Mouse (Mus musculus) myocyte (in vitro differentiated cells): Measurements from ENCODE around the gene Vmn2r67. TPM values are rescaled to one million over a fixed set of nuclear protein-coding genes. Genes with fewer than 3 reads are reported as not detected.
"Not testable (repeated sequence)": the region's sequence is repeated elsewhere in the genome, so short reads cannot be mapped to it uniquely, and the experiment has no call there.

Experiments used
- H3K27me3 ChIP-seq: one replicate; pipeline ENCODE4 v1.6.1; 2011; ENCODE audit not compliant: control insufficient read depth, insufficient read depth, insufficient read length
- H3K36me3 ChIP-seq: one replicate; pipeline ENCODE4 v1.6.1; 2011; ENCODE audit not compliant: control insufficient read depth, insufficient read depth
- H3K4me2 ChIP-seq: one replicate; pipeline ENCODE4 v1.6.1; 2011; ENCODE audit warnings: low read depth, control low read depth
- H3K4me3 ChIP-seq: one replicate; pipeline ENCODE4 v1.5.1; 2011; ENCODE audit warnings: mild to moderate bottlenecking, control low read depth, moderate library complexity
- H3K79me2 ChIP-seq: one replicate; pipeline ENCODE4 v1.6.1; 2011; ENCODE audit not compliant: control insufficient read depth, insufficient read depth
- H3ac ChIP-seq: one replicate; pipeline ENCODE4 v1.6.1; 2011; ENCODE audit not compliant: control insufficient read depth, insufficient read length
- MAX ChIP-seq: IDR thresholded peaks from one replicate; pipeline ENCODE4 v1.6.1; 2011; ENCODE audit warnings: low read depth, mild to moderate bottlenecking, control low read depth
- POLR2AphosphoS2 ChIP-seq: IDR thresholded peaks from one replicate; pipeline ENCODE4 v1.6.1; 2011; ENCODE audit warnings: low read depth, control low read depth; ENCODE audit not compliant: insufficient read length
- REST ChIP-seq: IDR thresholded peaks from one replicate; pipeline ENCODE4 v1.6.1; 2011; ENCODE audit warnings: mild to moderate bottlenecking, control low read depth, moderate library complexity; ENCODE audit not compliant: insufficient read depth, insufficient read length
- TCF3 ChIP-seq: IDR thresholded peaks from one replicate; pipeline ENCODE4 v1.6.1; 2011; ENCODE audit warnings: low read depth, control low read depth; ENCODE audit not compliant: insufficient read length
- polyA plus RNA-seq: library from polyadenylated mRNA; unstranded; fragments of >200 nt; fragmentation: generic; extraction: Trizol; gene quantifications from one replicate; pipeline ENCODE4 v1.2.1, GENCODE M21; 2012; ENCODE audit warnings: missing spikeins

The Vmn2r67 gene
- not detected for polyA plus RNA-seq

DNA sequence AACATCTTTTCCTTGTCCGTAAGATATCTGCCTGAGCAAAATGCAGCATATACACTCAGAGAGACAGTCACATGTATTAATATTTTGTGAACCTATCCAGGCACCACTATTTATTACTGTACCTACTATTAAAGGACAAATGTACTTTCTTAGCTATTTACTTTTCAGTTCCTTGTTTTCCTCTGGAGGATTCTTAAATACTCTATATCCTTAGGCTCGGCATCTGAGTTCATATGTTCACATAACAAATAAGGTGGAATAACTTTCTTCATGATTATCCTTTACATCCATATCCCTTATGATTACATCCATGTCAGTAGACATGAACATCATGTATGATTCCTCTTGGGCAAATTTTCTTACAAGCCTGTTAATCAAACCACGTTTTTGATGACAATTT, at the start of gene Vmn2r67:
Gene Vmn2r67 (minus strand): TSS at position 101 of the 400 bp plus-strand sequence.
- H3K79me2 ChIP-seq, result no peaks in the 10 kb centered on the region
- no peaks in the 10 kb centered on the region for H3K27me3 ChIP-seq
- H3K4me2 ChIP-seq, result no peak within 1 kb of the TSS
- H3K4me3 ChIP-seq, result no peak within 1 kb of the TSS
- H3ac ChIP-seq, result no peak within 1 kb of the TSS
- H3K36me3 ChIP-seq, result no peaks in the 10 kb centered on the region
- TF ChIP-seq POLR2AphosphoS2 (no peak), TCF3 (no peak), REST (no peak), MAX (no peak)

DNA sequence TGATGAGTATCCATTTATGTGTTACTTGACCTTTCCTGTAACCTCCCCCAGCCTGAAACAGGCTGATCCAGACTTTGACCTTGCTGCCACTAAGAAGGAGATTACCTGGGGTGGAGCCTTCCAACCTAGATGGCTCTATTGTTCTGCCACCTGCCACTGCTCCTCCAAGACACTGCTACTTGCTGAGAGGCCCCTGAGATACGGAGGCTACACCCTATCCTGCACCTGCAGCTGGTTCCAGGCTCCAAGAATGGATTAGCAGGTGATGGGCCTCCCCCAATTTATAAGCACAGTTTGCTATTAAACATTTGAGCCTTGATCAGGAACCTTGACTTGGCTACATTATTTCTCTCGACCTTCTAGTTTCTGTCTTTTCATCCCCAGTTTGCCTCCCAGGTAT, 51.3 kb downstream of the Vmn2r67 start:
- H3K79me2 ChIP-seq, H3K27me3 ChIP-seq, H3K36me3 ChIP-seq, H3K4me3 ChIP-seq, H3K4me2 ChIP-seq, H3ac ChIP-seq: not testable (repeated sequence)

Other genes with a start within 250 kb of the Vmn2r67 start
- not detected for gene Vmn2r65, start 191.9 kb downstream of the Vmn2r67 start, polyA plus RNA-seq
- not detected for gene Vmn2r66, start 143.7 kb downstream of the Vmn2r67 start, polyA plus RNA-seq
- not detected for gene Vmn2r68, start 81.8 kb upstream of the Vmn2r67 start, polyA plus RNA-seq